Mouse (Mus musculus) NIH3T3 (cell line): ENCODE measurements around the gene Nos3.
A peak's percentile ranks its signal among the peaks of the same experiment; 100 is the strongest.

Experiments
- DNase-seq: peaks from one replicate; pipeline ENCODE4 v3.0.0-alpha.2; 2012; ENCODE audit warnings: low read depth

The Nos3 gene

GRCm38 (mm10) chr5:24426556-24427284 is 62.1 kb downstream of the Nos3 start:
- DNase-seq: peak; percentile 92

GRCm38 (mm10) chr5:24427285-24427633 is 62.6 kb downstream of the Nos3 start:
- DNase-seq: no peak

DNA sequence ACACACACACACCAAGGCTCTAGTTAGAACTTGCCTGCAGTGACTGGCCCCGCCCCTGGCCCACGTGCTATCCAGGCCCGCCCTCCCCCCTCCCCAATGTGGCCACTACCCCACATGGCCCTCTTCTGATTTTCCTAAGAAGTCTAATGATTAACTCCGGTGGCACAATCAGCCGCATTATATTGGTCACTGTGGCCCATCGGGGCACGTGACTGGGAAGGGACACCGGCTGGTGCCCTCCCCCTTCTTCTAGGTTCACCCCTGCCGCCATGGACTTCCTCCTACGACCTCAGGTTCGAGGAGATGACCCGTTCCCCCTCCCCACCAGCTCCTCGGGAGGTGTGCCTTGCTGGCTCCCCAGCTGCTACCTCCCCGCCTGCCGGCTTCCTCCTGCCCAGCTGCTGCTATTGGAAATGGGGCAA is 63.4 kb downstream of the Nos3 start:
- peak; percentile 74 for DNase-seq

DNA sequence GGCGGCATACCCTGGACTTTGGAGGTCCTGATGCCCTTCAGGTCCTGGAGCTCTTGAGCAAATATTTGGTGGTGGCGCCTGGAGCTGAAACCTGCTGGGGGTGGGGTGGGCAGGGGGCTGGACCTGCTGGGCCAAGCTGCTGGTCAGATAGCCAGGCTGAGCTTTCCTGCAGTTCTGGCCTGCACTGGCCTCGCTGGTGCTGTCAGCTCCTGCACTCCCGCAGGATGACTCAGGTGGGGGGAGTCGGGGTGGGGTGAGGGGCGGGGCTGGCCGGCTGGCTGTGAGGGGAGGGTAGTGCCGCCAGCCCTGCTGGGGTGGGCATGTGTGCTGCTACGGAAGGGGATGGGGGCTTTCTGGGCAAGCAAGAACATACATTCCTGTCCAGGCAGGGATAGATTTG is 64.0 kb downstream of the Nos3 start:
- DNase-seq: peak; percentile 75

DNA sequence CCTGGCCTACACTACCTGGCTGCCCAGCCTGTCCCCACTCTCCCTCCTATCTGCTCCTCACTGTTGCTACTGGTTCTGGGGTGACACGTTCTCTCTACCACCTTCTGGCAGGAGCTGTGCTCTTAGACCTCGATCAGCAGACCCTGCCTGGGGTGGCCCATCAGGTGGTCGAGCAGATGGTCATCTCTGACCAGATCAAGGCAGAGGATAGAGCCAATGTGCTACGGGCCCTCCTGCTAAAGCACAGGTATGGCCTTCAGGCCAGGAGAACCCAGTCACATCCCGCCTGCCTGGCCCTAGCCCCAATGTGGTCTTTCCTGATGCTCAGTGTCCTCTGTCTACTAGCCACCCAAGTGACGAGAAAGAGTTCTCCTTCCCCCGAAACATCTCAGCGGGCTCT is 69.4 kb downstream of the Nos3 start:
- DNase-seq: no peak
